Mouse (Mus musculus): ENCODE measurements at regions not wholly inside any gene's neighbourhood (a gene's known extent, or its start where the extent isn't known, plus 50 kb on each side); places are given as distances from the start of the nearest gene placed in this dataset.

- TF ChIP-seq CTCF (conservative IDR thresholded peaks at IDR 0.05; ENCODE audit: low read length) (no peak), NANOG (IDR thresholded peaks at IDR 0.05; ENCODE audit: borderline replicate concordance, low read length) (no peak)
These were observed 60.1 kb upstream of the Kcnj6 start for GRCm38 (mm10) chr16:95057596-95057995.

Data from E14TG2a.4 (cell line).